Mouse (Mus musculus) MEL (cell line): ENCODE results near the gene C030005K15Rik.

Source experiments
- SMC3 ChIP-seq: IDR thresholded peaks from 2 replicates; pipeline ENCODE4 v1.6.1; 2011; ENCODE audit warnings: low read depth, low read length, improper control_type of control experiment
- TCF12 ChIP-seq: IDR thresholded peaks from 2 replicates; pipeline ENCODE4 v1.6.1; 2014; ENCODE audit warnings: low read depth, mild to moderate bottlenecking, inconsistent platforms, low read length, improper control_type of control experiment, moderate library complexity

GRCm38 (mm10) chr10:97714584-97714983 lies 12.0 kb downstream of the C030005K15Rik start:
- no peak for TF ChIP-seq TCF12
- no peak for TF ChIP-seq SMC3
